Mouse (Mus musculus): ENCODE measurements around the gene Phyhipl. TPM values are rescaled to one million over a fixed set of nuclear protein-coding genes. Genes with fewer than 3 reads are reported as not detected.

Phyhipl gene
- polyA plus RNA-seq, 1 experiment from 2014 or later = 2.4 TPM

- Histone ChIP-seq H3K9ac (no peak overlapping the region), H3K9me3 (replicated peaks) (no peaks in the 10 kb centered on the region), H3K36me3 (no peaks in the 10 kb centered on the region), H3K4me3 (no peak overlapping the region), H3K4me2 (no peak overlapping the region), H3K4me1 (replicated peaks) (no peaks in the 10 kb centered on the region), H3K27me3 (replicated peaks) (no peaks in the 10 kb centered on the region), H3K27ac (ENCODE audit: poor library complexity, severe bottlenecking) (no peak overlapping the region)
- ATAC-seq (ENCODE audit: insufficient number of reproducible peaks, low FRiP score) = no peak
- WGBS = 25% methylated on average over 3 of the region's 3 CpGs
These were observed 92.1 kb downstream of the Phyhipl start for GRCm38 (mm10) chr10:70563636-70564035.

GRCm38 (mm10) chr10:70552531-70552930 lies 103.2 kb downstream of the Phyhipl start:
- no peak overlapping the region for H3K27ac ChIP-seq (ENCODE audit: poor library complexity, severe bottlenecking)
- no peak for ATAC-seq (ENCODE audit: insufficient number of reproducible peaks, low FRiP score)

DNA sequence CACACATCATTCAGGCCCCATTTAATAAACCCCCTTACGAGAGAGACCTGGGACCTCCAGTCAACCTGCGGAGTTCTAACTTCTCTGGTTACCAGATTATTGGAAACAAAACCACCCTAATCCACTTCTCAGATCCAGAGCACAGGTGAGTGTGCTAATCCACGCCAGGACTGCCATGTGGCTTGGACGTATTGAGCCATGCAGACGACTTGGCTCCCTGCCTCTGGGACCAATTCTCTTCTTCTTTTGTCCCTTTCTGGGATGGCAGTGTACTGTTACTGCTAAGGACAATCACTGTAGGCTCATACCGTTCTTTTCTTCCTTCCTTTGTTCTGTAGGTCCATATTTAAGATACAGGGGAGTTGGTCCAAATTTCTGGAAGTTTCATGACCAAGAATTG lies 112.9 kb downstream of the Phyhipl start:
- no peak for ATAC-seq (ENCODE audit: insufficient number of reproducible peaks, low FRiP score)

More at GRCm38 (mm10) chr10:70552531-70552930, 103.2 kb downstream of the Phyhipl start:
- peaks cover 3% of the 10 kb centered on the region; the same call in 1 of the 2 replicates for H3K4me1 ChIP-seq (replicated peaks)
- peaks cover 3% of the 10 kb centered on the region; the same call in 1 of the 2 replicates for H3K9me3 ChIP-seq (replicated peaks)
- H3K27me3 ChIP-seq (replicated peaks) = no peaks in the 10 kb centered on the region
- H3K4me3 ChIP-seq = no peak overlapping the region
- WGBS = 81% methylated on average over 3 of the region's 3 CpGs
- H3K4me2 ChIP-seq = no peak overlapping the region
- H3K36me3 ChIP-seq = peaks cover 16% of the 10 kb centered on the region
- no peak overlapping the region for H3K9ac ChIP-seq

GRCm38 (mm10) chr10:70540456-70541195 lies 115.1 kb downstream of the Phyhipl start:
- Histone ChIP-seq H3K4me2 (no peak overlapping the region), H3K27ac (ENCODE audit: poor library complexity, severe bottlenecking) (no peak overlapping the region), H3K4me1 (replicated peaks) (peaks cover 6% of the 10 kb centered on the region), H3K36me3 (peaks cover 33% of the 10 kb centered on the region), H3K9me3 (replicated peaks) (peaks cover 7% of the 10 kb centered on the region; the same call in 1 of the 2 replicates), H3K9ac (no peak overlapping the region), H3K4me3 (no peak overlapping the region), H3K27me3 (replicated peaks) (no peaks in the 10 kb centered on the region)
- ATAC-seq (ENCODE audit: insufficient number of reproducible peaks, low FRiP score) = no peak
- WGBS = 79% methylated on average over 9 of the region's 9 CpGs

More for the DNA sequence above, 112.9 kb downstream of the Phyhipl start:
- Histone ChIP-seq H3K4me3 (no peak overlapping the region), H3K27me3 (replicated peaks) (no peaks in the 10 kb centered on the region), H3K9me3 (replicated peaks) (0 out of 2 replicates have a peak, but pooled peaks cover 6% of the 10 kb centered on the region), H3K4me2 (no peak overlapping the region), H3K4me1 (replicated peaks) (peaks cover 6% of the 10 kb centered on the region), H3K9ac (no peak overlapping the region), H3K27ac (ENCODE audit: poor library complexity, severe bottlenecking) (no peak overlapping the region), H3K36me3 (peaks cover 16% of the 10 kb centered on the region; the same call in 1 of the 2 replicates)
- WGBS = 81% methylated on average over 6 of the region's 6 CpGs

GRCm38 (mm10) chr10:70539251-70539650 lies 116.5 kb downstream of the Phyhipl start:
- no peak for ATAC-seq (ENCODE audit: insufficient number of reproducible peaks, low FRiP score)
- no peaks in the 10 kb centered on the region for H3K27me3 ChIP-seq (replicated peaks)
- peaks cover 31% of the 10 kb centered on the region for H3K36me3 ChIP-seq
- H3K27ac ChIP-seq (ENCODE audit: poor library complexity, severe bottlenecking) = no peak overlapping the region
- H3K9me3 ChIP-seq (replicated peaks) = peaks cover 12% of the 10 kb centered on the region; the same call in 1 of the 2 replicates
- H3K4me3 ChIP-seq = no peak overlapping the region
- H3K4me2 ChIP-seq = no peak overlapping the region
- H3K4me1 ChIP-seq (replicated peaks) = peaks cover 6% of the 10 kb centered on the region
- 90% methylated on average over 9 of the region's 9 CpGs for WGBS
- H3K9ac ChIP-seq = no peak overlapping the region

- ATAC-seq (ENCODE audit: insufficient number of reproducible peaks, low FRiP score) = no peak
- 70% methylated on average over 10 of the region's 10 CpGs for WGBS
These were observed 118.1 kb downstream of the Phyhipl start for GRCm38 (mm10) chr10:70537694-70538093.

DNA sequence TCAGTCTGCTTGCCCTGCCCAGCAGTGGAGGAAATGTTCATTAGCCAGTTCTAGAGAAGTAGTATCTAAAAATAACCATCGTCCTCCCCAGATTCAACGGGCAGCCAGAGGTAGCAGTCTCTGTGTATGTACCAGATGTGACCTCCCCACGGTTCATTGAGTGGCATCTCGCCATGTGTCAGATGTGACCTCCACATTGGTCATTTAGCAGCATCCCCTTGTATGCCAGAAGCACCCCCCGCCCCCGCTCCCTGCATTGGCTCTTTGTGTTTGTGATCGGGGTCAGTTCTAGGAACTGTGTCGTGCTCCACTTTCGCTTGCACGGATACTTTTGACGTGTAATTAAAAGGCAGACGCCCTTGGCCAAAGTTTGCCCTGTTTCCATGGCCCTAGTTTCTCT lies 120.4 kb downstream of the Phyhipl start:
- WGBS = 86% methylated on average over 12 of the region's 12 CpGs
- H3K36me3 ChIP-seq = peaks cover 31% of the 10 kb centered on the region
- ATAC-seq (ENCODE audit: insufficient number of reproducible peaks, low FRiP score) = no peak

More at GRCm38 (mm10) chr10:70537694-70538093, 118.1 kb downstream of the Phyhipl start:
- Histone ChIP-seq H3K9ac (no peak overlapping the region), H3K27me3 (replicated peaks) (no peaks in the 10 kb centered on the region), H3K4me2 (no peak overlapping the region), H3K27ac (ENCODE audit: poor library complexity, severe bottlenecking) (peak overlapping the region; percentile 30; the same call in 1 of the 2 replicates), H3K4me3 (no peak overlapping the region), H3K4me1 (replicated peaks) (peaks cover 6% of the 10 kb centered on the region), H3K36me3 (peaks cover 31% of the 10 kb centered on the region), H3K9me3 (replicated peaks) (peaks cover 12% of the 10 kb centered on the region; the same call in 1 of the 2 replicates)

GRCm38 (mm10) chr10:70534571-70534970 lies 121.2 kb downstream of the Phyhipl start:
- H3K9ac ChIP-seq = no peak overlapping the region
- WGBS = 89% methylated on average over 10 of the region's 10 CpGs
- no peak overlapping the region for H3K27ac ChIP-seq (ENCODE audit: poor library complexity, severe bottlenecking)
- H3K36me3 ChIP-seq = peaks cover 31% of the 10 kb centered on the region
- H3K9me3 ChIP-seq (replicated peaks) = peaks cover 12% of the 10 kb centered on the region; the same call in 1 of the 2 replicates
- no peak overlapping the region for H3K4me3 ChIP-seq
- H3K4me2 ChIP-seq = no peak overlapping the region
- H3K4me1 ChIP-seq (replicated peaks) = peaks cover 6% of the 10 kb centered on the region
- no peak for ATAC-seq (ENCODE audit: insufficient number of reproducible peaks, low FRiP score)
- H3K27me3 ChIP-seq (replicated peaks) = no peaks in the 10 kb centered on the region

More for the DNA sequence above, 120.4 kb downstream of the Phyhipl start:
- no peak overlapping the region for H3K4me2 ChIP-seq
- H3K9me3 ChIP-seq (replicated peaks) = peaks cover 12% of the 10 kb centered on the region; the same call in 1 of the 2 replicates
- no peak overlapping the region for H3K27ac ChIP-seq (ENCODE audit: poor library complexity, severe bottlenecking)
- H3K9ac ChIP-seq = no peak overlapping the region
- no peak overlapping the region for H3K4me3 ChIP-seq
- peaks cover 6% of the 10 kb centered on the region for H3K4me1 ChIP-seq (replicated peaks)
- H3K27me3 ChIP-seq (replicated peaks) = no peaks in the 10 kb centered on the region

GRCm38 (mm10) chr10:70533986-70534385 lies 121.8 kb downstream of the Phyhipl start:
- H3K36me3 ChIP-seq = peaks cover 26% of the 10 kb centered on the region
- peaks cover 12% of the 10 kb centered on the region; the same call in 1 of the 2 replicates for H3K9me3 ChIP-seq (replicated peaks)
- ATAC-seq (ENCODE audit: insufficient number of reproducible peaks, low FRiP score) = no peak
- no peaks in the 10 kb centered on the region for H3K27me3 ChIP-seq (replicated peaks)
- H3K4me3 ChIP-seq = no peak overlapping the region
- no peak overlapping the region for H3K27ac ChIP-seq (ENCODE audit: poor library complexity, severe bottlenecking)
- H3K4me1 ChIP-seq (replicated peaks) = peaks cover 6% of the 10 kb centered on the region
- WGBS = 86% methylated on average over 12 of the region's 12 CpGs
- no peak overlapping the region for H3K9ac ChIP-seq
- no peak overlapping the region for H3K4me2 ChIP-seq

GRCm38 (mm10) chr10:70533301-70533781 lies 122.4 kb downstream of the Phyhipl start:
- 66% methylated on average over 8 of the region's 8 CpGs for WGBS
- Histone ChIP-seq H3K27ac (ENCODE audit: poor library complexity, severe bottlenecking) (no peak overlapping the region), H3K4me3 (no peak overlapping the region), H3K9me3 (replicated peaks) (peaks cover 11% of the 10 kb centered on the region; the same call in 1 of the 2 replicates), H3K4me1 (replicated peaks) (peaks cover 4% of the 10 kb centered on the region), H3K9ac (no peak overlapping the region), H3K4me2 (no peak overlapping the region), H3K36me3 (peaks cover 24% of the 10 kb centered on the region), H3K27me3 (replicated peaks) (no peaks in the 10 kb centered on the region)
- ATAC-seq (ENCODE audit: insufficient number of reproducible peaks, low FRiP score) = no peak

GRCm38 (mm10) chr10:70532249-70532648 lies 123.5 kb downstream of the Phyhipl start:
- 84% methylated on average over 9 of the region's 9 CpGs for WGBS
- Histone ChIP-seq H3K9me3 (replicated peaks) (peaks cover 6% of the 10 kb centered on the region; the same call in 1 of the 2 replicates), H3K4me1 (replicated peaks) (no peaks in the 10 kb centered on the region)

More at GRCm38 (mm10) chr10:70532249-70532648, 123.5 kb downstream of the Phyhipl start:
- H3K27ac ChIP-seq (ENCODE audit: poor library complexity, severe bottlenecking) = no peak overlapping the region
- H3K27me3 ChIP-seq (replicated peaks) = no peaks in the 10 kb centered on the region
- ATAC-seq (ENCODE audit: insufficient number of reproducible peaks, low FRiP score) = no peak
- H3K4me3 ChIP-seq = no peak overlapping the region
- no peak overlapping the region for H3K4me2 ChIP-seq
- H3K9ac ChIP-seq = no peak overlapping the region
- peaks cover 18% of the 10 kb centered on the region for H3K36me3 ChIP-seq

Measured in heart, embryonic 12.5 days (tissue).